Mouse (Mus musculus) fibroblast of lung, adult 2 months (primary cell): ENCODE results near the gene 1700029I15Rik.

Experiments
- DNase-seq: peaks from one replicate; pipeline ENCODE4 v3.0.0-alpha.2; 2011; ENCODE audit warnings: low read depth

Gene 1700029I15Rik

DNA sequence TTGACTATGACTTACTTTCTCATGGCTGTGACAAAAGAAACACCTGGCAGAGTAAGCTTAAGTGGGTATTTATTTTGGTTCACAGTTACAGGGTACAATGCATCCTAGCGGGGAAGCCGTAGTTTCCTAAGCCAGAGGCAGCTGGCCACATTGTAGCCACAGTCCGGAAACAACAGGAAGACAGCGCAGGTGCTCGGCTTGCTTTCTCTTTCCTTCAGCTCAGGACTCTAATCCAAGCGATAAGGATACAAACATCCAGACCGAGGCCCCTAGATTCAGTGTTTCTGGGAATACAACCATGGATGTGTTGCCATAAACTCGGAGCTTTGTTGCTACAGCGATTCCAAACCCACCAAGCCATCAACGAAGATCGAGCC is 8.9 kb upstream of the 1700029I15Rik start:
- DNase-seq: no peak

DNA sequence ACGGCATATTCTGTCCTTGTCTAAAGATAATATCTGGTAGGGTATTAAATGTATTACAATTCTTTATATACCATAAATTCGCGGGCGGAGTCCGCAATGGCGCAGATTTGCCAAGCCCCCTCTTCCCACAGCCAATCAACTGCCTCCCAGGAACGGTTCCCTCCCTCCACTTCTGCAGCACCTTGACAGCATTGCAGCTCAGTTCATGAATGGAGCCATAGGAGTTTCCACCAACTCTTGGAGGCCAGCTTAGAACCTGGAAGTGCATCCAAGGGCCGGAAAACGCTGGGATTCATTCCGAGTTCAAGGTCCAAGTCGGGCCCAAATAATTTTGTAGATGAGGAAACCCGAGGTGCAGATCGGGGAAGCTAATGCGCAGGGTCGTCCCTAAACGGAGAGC is 7.8 kb upstream of the 1700029I15Rik start, which contains the start of the genes Pex16 and Large2:
Gene Pex16 (plus strand): TSS at position 163 of the 400 bp plus-strand sequence.
Gene Large2 (minus strand): TSS at position 356 of the 400 bp plus-strand sequence.
- no peak for DNase-seq

DNA sequence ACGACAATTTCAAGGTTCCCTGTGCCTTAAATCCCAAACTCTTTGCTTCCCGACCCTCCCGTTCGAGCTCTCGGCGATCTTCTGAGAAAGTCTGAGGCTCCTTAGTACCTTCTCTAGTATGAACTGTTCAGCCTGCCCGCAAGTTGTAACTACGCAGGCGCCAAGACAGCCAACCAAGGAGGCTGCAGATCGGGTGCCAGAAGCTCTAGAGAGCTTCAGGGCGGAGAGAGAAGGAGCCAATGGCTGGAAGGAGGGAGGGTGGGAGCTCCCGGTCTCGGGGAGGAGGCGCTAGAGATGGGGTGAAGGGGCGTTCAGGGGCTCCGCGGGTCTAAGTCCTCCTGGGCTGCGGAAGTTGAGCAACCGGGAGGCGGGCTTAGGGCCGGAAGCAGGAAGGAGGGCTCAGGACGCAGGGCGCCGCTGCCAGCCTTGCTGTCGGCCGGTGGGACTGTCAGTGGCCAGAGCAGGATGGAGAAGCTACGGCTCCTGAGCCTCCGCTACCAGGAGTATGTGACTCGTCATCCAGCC is 7.2 kb upstream of the 1700029I15Rik start:
- peak; percentile 97 for DNase-seq

DNA sequence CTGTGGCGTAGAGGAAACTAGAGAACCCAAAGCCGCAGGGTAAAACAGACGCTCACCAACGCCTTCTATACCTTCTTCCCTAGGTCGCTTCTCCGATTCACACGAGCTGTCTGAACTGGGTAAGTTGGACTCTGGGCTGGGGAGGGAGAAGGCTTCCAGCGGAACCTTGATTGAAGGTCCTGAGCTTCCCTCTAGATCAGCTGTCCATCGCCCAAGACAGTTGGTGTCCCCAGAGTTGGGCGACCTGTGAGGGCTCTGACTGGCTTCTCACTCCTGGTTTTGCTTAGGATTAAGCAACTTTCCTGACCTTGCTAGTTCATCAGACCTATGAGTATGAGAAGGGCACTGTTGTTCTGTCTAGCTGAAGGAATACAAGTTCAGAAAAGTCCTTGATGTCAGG is 6.5 kb upstream of the 1700029I15Rik start:
- no peak for DNase-seq

DNA sequence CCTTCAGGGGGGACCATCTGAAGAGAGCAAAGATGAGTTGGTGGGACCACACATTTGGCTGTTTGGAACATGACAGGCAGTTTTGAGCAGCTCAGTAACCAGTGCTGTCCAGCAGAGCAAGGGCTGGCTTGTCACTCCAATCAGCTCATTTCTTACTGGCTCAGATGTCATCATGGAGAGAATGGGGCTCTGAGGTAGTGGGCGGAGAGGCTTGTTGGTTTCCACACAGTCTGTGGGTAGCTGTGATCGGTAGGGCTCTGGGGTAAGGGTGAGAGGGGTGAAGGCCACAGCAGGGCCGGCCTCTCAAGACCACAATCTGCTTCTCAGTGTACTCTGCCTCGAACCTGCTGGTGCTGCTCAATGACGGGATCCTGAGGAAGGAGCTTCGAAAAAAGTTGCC is 6.0 kb upstream of the 1700029I15Rik start:
- no peak for DNase-seq

DNA sequence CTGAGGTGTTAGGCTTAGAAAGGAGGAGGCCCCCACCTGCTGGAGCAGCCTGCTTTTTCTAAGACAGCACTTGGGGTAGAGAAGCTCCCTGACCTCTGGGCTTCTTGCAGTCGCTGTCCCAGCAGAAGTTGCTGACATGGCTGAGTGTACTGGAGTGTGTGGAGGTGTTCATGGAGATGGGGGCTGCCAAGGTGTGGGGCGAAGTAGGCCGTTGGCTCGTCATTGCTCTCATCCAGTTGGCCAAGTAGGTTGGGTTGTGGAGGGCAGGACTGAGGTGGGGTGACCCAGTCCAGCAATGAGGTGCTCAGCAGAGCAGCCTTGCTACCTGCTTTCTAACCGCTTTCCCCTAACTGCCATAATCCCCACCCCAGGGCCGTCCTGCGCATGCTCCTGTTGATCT is 5.0 kb upstream of the 1700029I15Rik start:
- DNase-seq: no peak

DNA sequence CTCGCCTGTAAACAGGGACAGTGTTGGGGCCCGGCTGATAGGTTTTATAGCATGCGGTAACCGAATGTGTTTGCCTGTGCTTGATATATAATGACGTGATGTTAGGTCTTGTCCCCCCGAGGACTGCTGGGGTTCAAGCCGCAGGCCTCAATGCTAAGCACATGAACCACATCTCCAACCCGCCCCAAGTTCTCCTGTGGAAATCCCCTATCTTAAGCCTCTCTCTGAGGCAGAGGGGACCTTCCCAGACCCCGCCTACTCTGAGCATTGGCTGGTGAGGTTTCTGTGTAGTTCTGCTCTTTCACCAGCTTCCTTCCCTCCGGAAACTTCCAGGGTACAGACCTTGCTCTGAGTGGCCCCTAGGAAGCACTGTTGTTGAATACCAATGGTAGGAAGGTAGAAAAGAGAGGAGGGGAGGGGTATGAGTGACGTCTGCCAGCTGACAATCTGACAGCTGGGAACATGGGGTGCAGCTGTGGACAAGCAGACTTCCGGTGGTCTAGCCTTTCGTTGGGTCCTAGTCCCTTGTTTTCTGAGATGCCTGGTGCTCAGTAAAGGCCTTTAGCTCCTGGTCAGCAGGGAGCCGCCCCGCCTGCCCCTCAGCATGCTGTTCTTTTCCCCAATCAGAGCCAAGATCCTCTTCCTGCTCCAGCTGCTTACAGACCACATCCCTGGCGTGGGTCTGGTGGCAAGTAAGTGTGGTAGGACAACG is 2.4 kb upstream of the 1700029I15Rik start:
- no peak for DNase-seq

DNA sequence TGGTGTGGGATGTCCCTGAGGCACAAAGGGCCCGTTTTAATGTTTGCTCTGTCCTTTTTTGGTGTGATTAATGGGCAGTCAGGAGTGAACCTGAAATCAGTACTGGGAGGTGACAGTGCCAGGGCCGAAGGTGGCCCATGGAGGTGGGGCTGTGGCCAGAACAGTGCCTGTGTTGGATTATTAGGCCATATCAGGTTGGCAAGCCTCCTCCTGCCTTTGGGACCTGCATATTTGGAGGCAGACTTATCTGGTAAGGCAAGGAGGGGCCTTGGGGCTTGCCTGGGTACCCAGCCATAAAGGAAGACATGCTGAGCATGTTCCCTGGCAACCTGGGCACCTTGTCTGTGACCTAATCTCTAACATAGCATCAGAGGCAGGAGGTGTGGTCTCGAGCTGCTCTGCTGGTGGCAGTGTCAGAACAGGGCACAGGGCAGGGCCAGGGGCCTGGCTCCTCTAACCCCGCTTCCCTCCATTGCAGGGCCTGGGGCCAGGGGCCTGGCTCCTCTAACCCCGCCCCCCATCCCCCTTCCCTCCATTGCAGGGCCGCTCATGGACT is 1.8 kb upstream of the 1700029I15Rik start:
- DNase-seq: no peak

DNA sequence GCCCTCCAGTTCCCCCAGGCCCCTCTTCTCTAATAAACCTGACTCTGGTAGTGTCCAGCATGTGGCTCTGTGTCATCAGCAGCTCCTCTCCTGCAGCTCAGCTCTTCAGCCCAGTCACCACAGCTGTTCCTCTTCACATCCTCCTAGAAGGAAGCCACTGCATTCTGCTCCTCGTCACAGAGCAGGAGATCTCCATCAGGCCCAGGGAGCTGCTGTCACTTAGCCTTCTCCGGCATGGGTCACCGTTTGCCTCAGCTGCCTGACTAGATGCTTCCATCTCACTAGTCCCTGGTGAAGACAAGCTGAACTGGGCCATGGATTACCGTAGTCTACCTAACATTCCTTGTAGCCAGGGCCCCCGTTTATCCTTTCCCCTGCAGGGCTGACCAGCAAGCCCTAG is 1.2 kb upstream of the 1700029I15Rik start:
- DNase-seq: no peak

DNA sequence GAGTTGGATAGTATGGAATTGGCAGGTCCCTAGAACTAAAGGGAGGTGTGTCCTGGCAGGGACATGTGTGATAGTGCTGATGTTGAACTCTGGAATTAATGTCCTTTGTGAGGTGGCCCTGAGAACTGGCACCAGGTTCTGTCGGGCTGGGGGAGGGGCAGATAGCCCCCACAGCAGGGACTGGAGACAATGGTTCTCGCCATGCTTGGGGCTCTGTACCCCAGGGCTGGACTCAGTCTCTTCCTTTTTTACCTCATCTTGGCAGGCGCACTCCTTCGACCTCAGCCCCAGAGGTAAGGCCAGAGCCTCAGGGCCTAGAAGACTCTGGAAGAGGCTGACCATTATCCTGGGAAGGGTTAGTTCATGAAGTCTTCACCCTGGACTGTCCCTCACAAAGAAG is 421 bp downstream of the 1700029I15Rik start:
- no peak for DNase-seq

DNA sequence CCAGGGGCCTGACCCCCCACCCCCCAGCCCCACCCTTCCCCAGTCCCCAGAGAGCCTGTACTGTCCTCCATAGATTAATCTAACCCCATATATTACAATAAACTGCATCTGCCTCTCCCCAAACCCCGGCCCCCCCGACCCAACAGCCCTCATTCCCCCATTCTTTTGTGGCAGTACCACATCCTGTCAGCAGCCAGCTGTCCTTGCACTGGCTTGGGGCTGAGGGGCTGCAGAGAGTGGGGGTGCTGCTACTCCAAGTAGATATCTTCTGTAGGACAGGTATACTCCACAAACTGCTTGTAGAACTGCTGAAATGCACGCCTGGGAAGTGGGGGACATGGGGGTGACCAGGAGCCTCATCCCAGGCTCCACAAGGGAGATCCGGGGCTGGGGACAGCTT is 1.8 kb downstream of the 1700029I15Rik start:
- no peak for DNase-seq

DNA sequence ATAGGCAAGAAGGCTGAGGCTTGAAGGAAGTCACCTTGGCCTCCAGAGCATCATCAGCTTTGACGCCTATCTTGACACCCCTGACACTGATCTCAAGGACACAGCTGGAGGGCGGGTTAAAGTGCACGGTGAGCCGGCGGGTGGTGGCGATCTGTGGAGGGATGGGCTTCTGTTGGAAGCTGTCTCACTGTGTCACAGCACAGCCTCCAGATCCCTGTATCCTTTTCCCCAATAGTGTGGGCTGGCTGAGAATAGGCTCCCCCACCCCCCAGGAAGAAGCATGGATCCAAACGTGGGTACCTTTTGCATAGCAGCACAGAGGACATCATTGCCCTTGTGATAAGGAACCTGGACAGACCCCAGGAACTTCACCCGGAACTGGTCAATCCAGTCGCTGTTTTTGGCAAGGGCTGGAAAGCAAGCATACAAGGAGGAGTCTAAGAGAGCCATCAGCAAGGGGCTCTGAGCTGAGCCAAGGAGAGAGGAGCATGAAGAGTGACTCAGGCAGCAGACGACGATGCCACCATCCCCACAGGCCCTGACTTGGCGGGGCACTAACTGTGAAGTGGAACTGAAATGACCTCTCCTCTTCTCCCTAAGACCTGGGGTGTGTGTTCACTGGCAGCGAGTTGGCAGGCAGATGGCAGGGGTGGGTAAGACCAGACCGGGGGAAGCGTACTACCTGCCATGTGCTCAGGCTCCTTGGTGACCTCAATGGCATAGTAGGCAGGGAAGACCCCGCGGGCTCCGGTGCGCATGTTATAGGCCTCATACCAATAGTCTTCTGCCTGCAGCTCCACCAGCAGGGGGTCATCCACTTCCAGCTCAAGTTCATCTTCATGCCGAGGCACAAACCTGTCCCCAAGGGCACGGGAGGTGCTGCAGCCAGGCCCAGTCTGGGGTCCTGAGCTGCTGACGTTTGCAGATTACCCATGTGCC is 3.0 kb downstream of the 1700029I15Rik start:
- DNase-seq: no peak

DNA sequence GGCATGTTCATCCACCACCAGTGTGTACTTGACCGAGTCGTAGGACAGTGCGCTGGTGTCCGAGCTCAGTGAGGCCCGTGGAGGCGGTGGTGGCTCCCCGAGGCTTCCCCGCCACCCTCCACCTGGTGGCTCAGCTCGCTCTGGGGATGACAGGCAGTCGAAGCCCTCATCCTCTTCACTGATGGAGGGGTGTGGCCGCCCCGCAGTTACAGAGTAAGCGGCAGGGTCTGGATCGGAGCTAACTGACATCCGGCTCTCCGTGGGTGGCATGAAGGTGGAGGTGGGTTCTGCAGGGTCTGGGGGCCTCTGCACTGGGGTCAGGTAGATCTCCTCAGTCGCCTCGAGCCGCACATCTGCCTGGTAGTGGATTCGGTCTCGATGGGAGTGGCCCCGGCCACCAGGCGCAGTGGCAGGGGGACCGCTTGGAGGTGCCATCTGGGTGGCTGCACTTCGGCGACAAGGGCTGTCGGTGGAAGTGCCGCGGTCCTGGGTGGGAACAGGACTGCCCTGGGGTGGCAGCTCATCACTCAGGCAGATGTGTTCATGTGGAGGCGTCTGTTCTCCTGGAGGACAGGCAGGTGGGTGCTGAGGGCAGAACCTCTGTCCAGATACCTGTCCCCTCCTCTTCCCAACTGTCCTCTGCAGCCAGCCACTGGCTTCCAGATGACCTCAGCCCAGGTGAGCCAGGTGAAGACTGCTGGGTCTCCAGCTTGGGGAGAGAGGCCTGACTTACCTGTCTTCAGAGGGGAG is 4.7 kb downstream of the 1700029I15Rik start:
- no peak for DNase-seq

DNA sequence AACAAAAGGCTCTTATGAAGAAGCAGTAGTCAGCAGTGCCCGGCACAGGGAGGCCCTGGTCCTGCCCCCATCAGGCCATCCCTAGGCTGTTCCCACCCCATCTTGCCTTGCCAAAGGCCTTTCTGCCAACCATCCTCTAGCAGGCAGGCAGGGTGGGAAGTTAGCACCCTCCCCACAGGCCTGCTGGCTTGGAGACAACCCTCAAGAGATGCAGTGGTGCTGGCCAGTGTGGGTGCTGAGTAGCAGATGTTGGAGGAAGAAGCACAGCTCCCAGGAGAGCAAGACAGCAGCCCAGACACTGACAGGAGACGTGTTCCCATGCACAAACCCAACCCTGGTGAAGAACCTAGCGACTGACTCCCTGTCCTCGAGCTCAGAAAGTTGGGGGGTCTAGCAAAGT is 5.3 kb downstream of the 1700029I15Rik start:
- DNase-seq: no peak

DNA sequence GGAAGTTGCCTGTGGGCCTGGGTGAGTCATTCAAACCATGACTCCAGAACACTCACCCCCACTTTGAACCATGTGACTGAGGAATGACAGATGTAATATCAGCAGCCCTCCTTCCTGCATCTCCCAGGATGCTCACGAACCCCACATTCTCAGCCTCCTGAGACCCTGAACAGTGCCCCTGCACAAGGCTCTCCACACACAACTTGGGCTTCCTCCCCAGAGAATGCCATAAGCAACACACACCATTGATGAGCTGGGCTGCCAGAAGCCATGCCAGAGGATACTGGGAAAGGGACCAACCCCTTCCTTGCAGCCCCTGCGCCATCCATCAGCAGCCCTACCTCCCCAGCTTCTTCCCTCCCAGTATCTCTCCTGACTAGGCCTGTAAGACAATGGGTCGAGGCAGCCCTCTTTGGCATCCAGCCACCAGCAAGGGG is 5.8 kb downstream of the 1700029I15Rik start:
- no peak for DNase-seq

DNA sequence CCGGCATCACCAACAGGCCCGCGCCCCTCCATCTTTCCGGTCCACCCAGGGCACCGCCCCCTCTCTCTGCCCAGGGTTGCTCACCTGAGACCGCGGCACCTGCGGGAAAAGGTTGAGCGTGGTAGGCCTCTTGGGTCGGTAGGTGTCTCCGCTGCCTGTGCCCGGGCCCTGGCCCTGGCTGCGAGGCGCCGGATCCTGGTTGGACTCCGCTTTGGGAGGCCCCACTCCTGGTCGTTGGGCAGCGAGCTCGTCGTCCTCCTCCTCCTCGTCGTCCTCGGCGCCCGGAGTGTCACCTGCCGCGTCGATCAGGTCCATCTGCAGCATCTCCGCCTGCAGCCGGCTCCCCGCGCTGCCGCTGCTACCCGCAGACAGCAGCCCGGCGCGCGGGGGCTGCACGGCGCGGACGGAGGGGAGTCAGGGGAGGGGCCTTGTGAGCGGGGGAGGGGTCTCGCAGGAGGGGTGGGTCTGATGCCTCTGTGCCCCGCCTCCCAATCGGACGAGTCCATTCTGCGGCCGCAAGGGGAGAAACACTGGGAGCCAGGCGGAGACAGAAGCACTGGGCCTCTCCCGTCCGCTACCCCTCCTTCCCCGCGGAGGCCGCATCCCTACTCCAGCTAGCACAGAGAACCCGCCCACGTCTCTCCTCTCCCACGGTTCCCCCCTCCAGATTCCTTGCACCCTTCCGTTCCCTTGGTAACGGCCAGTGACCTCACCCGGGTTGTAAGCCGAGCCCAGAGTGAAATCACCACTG is 6.7 kb downstream of the 1700029I15Rik start:
- peak; percentile 54 for DNase-seq

DNA sequence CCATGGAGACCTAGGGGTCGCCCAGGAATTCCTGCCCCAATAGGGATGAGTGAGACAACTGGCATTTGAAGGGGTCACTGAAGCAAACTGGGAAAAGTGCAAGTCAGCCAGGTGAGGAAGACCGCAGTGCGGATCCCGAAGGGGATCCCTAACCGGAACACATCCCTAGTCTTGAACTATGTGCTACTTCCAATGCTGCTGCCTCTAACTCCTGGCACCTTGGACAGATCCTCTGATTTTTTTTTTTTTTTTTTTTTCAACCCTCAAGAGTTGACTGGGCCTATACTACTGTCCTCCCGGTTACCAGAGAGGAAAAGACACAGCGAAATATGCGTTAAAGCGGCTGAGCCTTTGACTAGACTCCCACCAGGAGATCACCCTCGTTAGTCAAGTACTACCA is 7.3 kb downstream of the 1700029I15Rik start:
- DNase-seq: no peak

DNA sequence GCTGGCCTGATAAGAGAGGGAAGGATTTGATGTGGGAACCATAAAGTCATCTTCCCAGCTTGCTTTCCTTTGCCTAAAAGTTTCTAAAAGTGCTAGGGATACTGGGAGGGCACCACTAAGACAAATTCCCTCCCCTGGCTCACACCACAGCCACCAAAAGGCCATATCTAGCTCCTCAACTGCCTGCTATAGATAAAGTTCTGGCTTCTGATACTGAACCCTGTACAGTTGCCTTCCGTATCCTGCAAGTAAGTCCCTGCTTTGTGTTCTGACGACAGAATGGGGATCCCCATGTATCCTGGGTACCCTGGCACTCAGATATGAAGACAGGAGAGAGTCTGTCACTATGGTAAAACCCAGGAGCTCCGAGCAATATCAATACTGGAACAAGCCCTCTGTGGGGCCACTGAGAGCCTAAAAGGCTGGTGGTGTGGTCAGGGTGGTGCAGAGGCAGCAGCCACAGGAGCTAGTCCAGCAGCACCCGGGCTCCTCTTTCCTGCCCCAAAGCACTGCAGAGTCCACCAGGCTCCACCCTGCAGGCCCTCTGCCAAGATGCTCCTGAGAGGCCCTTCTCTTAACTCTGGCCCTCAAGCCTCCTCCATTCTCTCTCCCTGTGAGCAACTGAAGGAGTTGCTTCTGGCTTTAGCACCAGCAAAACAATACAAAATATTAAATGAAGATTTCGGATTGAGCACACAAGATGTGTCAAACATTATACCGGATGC is 8.0 kb downstream of the 1700029I15Rik start:
- DNase-seq: no peak

DNA sequence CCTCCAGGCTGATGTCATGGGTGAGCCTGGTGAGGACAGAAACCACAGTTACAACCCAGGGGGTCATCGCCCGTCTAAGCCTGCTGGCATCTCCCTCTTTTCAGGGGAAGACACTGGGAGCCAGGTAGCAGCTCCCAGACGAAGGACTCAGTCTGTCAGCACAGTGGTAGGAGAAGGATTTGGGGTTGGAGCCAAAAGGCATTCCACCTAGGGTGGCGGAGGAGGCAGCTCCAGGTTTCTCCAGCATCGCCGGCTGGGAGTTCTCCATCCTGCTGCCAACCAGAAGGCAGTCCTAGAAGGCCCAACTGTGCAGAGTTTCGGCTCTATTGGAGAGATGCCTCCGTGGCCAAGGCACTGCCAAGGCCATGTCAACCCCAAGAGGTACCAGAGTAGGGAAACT is 8.8 kb downstream of the 1700029I15Rik start:
- DNase-seq: no peak

DNA sequence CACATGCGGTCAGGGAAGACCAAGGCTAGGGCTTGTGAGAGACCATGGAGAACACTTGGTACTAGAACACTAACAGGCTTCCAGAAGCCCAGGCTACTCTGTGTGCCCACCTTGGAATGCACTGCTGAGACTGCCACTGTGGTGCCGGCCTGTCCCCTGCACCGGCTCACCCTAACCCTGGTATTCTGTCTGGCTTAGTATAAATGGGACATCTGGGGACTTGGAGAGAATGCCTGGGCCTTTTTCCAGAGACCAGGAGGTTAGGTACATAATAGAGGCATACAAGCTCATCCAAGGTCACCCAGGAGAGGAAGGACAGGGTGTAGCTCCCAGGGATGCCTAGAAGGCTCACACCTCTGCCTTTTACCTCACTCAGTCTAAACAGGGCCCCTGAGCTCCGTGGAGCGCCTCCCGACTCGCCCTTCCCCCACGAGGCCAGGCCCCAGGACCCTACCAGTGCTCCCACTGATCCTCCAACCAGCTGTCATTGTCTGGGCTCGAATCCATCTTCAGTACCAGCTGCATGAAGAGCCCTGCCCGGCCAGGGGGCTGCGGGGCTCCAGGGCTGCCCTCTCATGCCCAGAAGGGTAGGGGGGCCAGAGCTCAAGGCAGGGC is 9.5 kb downstream of the 1700029I15Rik start:
- DNase-seq: no peak
